Comparison of ENCODE assay signal across 7 mouse cellular contexts in genomic region chr4:129702454-129702853, GRCm38 (mm10). TPM values are rescaled to one million over a fixed set of nuclear protein-coding genes. Genes with fewer than 3 reads are reported as not detected.
DNase-seq lines count a peak whose midpoint lies in the region; ATAC-seq lines count a peak whose summit lies in the region.

No protein-coding gene starts in this region.

- no peak overlapping the region for H3K4me2 ChIP-seq in intestine, embryonic 14.5 days (ENCODE audit: low read length)

- intact Hi-C loops in left cerebral cortex, postnatal 4 days (cut with DNase I), result no loop called here

- ATAC-seq in intestine, embryonic 14.5 days (replicated peaks; ENCODE audit: low FRiP score, low TSS enrichment, low read depth), result peak; percentile 79

- H3K9ac ChIP-seq in intestine, embryonic 14.5 days (ENCODE audit: low read length), result no peak overlapping the region

- DNase-seq in NIH3T3 (ENCODE audit: low read depth), result peak; percentile 87
- DNase-seq in embryo, embryonic 11.5 days (ENCODE audit: low read depth, low spot score), result peak; percentile 72
- peak; percentile 51 for DNase-seq in gastrocnemius, postnatal 25 days
- DNase-seq in intestine, embryonic 14.5 days (ENCODE audit: low spot score), result peak; percentile 84
- peak; percentile 88 for DNase-seq in left cerebral cortex, postnatal 4 days
- peak; percentile 59 for DNase-seq in neural tube, embryonic 10.5 days (ENCODE audit: extremely low spot score, low spot score)
- peak; percentile 60 for DNase-seq in yolk sac, embryonic 10.5 days (ENCODE audit: low spot score)

- peaks cover 21% of the 10 kb centered on the region for H3K4me1 ChIP-seq in intestine, embryonic 14.5 days (replicated peaks; ENCODE audit: control insufficient read depth, insufficient read depth, low read length)

- peak overlapping the region; percentile 86 for H3K27ac ChIP-seq in intestine, embryonic 14.5 days (ENCODE audit: low read depth)

- H3K4me3 ChIP-seq in intestine, embryonic 14.5 days (ENCODE audit: low read depth, low read length), result no peak overlapping the region

- no peaks in the 10 kb centered on the region for H3K9me3 ChIP-seq in intestine, embryonic 14.5 days (ENCODE audit: control insufficient read depth, low read length)

- no peaks in the 10 kb centered on the region for H3K27me3 ChIP-seq in intestine, embryonic 14.5 days (replicated peaks; ENCODE audit: control insufficient read depth, insufficient read depth, low read length)

- 9% methylated on average over 11 of the region's 11 CpGs for WGBS in intestine, embryonic 14.5 days

- H3K36me3 ChIP-seq in intestine, embryonic 14.5 days (ENCODE audit: control insufficient read depth, insufficient read depth, low read length), result peaks cover 42% of the 10 kb centered on the region

RNA-seq across cellular contexts. Expression of gene Tmem39b, which starts 5.8 kb away (rescaled TPM):
- 1 to 10 TPM; 3.5 to 4.7 TPM for total RNA-seq in gastrocnemius, postnatal 25 days (2021)
- polyA plus RNA-seq in intestine, embryonic 14.5 days (2014; fragmentation: Nextera tagmentation; extraction: Ambion mirVana), result 26.6 and 28.9 TPM in 2 replicates
- 10 to 100 TPM; 21.5 to 22.3 TPM for total RNA-seq in left cerebral cortex, postnatal 4 days (2021)

RNA-seq across cellular contexts. Expression of gene Kpna6, which starts 29.9 kb away (rescaled TPM):
- total RNA-seq in gastrocnemius, postnatal 25 days (2021), result 10 to 100 TPM; 64.6 to 77.1 TPM
- polyA plus RNA-seq in intestine, embryonic 14.5 days (2014; fragmentation: Nextera tagmentation; extraction: Ambion mirVana), result 13.3 and 13.4 TPM in 2 replicates
- 10 to 100 TPM; 78.3 to 83.0 TPM for total RNA-seq in left cerebral cortex, postnatal 4 days (2021)

RNA-seq across cellular contexts. Expression of gene Khdrbs1, which starts 39.6 kb away (rescaled TPM):
- total RNA-seq in gastrocnemius, postnatal 25 days (2021), result 10 to 100 TPM; 21.5 to 25.7 TPM
- 96.5 and 106 TPM in 2 replicates for polyA plus RNA-seq in intestine, embryonic 14.5 days (2014; fragmentation: Nextera tagmentation; extraction: Ambion mirVana)
- total RNA-seq in left cerebral cortex, postnatal 4 days (2021), result 100 to 1,000 TPM; 164 to 166 TPM

Comparison
In these comparisons a context has a peak if more than half of its experiments do, and no peak if none do; other contexts are left out.
1. RNA of gene Khdrbs1, which starts 39.6 kb away (total RNA-seq): 164 to 166 TPM in left cerebral cortex, postnatal 4 days; 21.5 to 25.7 TPM in gastrocnemius, postnatal 25 days; every median in the first group is over 4 times any median in the second.
2. Peak in every context shown above with its lines, with median percentiles within 50 percentile points of each other: DNase-seq.